In genomic region chr13:89355234-89355633, GRCm38 (mm10) we compare ENCODE assay signal across 22 mouse cellular contexts.
DNase-seq lines count a peak whose midpoint lies in the region; ATAC-seq and TF ChIP-seq lines count a peak whose summit lies in the region.
"Had no signal": no experiment of that assay in that cellular context is flagged by ENCODE, and none has a peak within 500 bp of the region (broad histone marks: within the 10 kb centered on the region; RNA-seq: fewer than 3 reads in every experiment).

No protein-coding gene starts in this region.

- TF ChIP-seq CTCF in midbrain, postnatal 0 days (IDR thresholded peaks at IDR 0.05), result no peak

- no peak overlapping the region for H3K27ac ChIP-seq in forebrain, embryonic 14.5 days (ENCODE audit: low read depth, low read length)
- no peak overlapping the region for H3K27ac ChIP-seq in forebrain, embryonic 13.5 days
- H3K27ac ChIP-seq in midbrain, embryonic 11.5 days (ENCODE audit: low read depth, low read length), result no peak overlapping the region
- no peak overlapping the region for H3K27ac ChIP-seq in midbrain, embryonic 10.5 days (replicated peaks)
- H3K27ac ChIP-seq in hindbrain, embryonic 14.5 days, result peak overlapping the region; percentile 14; the same call in 1 of the 2 replicates
- no peak overlapping the region for H3K27ac ChIP-seq in midbrain, postnatal 0 days (ENCODE audit: low read depth, low read length)
- H3K27ac ChIP-seq: embryonic facial prominence, embryonic 15.5 days; heart, adult 2 months; stomach, embryonic 15.5 days had no signal

- WGBS in forebrain, embryonic 14.5 days, result 62% methylated on average over 3 of the region's 3 CpGs
- 67% methylated on average over 3 of the region's 3 CpGs for WGBS in forebrain, embryonic 13.5 days
- WGBS in midbrain, embryonic 11.5 days, result 60% methylated on average over 3 of the region's 3 CpGs
- WGBS in midbrain, embryonic 10.5 days, result 72% methylated on average over 3 of the region's 3 CpGs
- 32% methylated on average over 3 of the region's 3 CpGs for WGBS in hindbrain, embryonic 14.5 days
- WGBS in midbrain, postnatal 0 days, result 37% methylated on average over 3 of the region's 3 CpGs

- no peak overlapping the region for H3K9ac ChIP-seq in forebrain, embryonic 14.5 days (ENCODE audit: low read length)
- no peak overlapping the region for H3K9ac ChIP-seq in forebrain, embryonic 13.5 days
- H3K9ac ChIP-seq in midbrain, embryonic 11.5 days (ENCODE audit: low read length), result no peak overlapping the region
- H3K9ac ChIP-seq in hindbrain, embryonic 14.5 days, result no peak overlapping the region
- H3K9ac ChIP-seq in midbrain, postnatal 0 days (replicated peaks; ENCODE audit: low read length, poor library complexity, severe bottlenecking), result no peak overlapping the region
- H3K9ac ChIP-seq: embryonic facial prominence, embryonic 15.5 days; stomach, embryonic 15.5 days had no signal

- ATAC-seq in forebrain, embryonic 14.5 days, result no peak
- no peak for ATAC-seq in forebrain, embryonic 13.5 days
- ATAC-seq in midbrain, embryonic 11.5 days (ENCODE audit: low FRiP score), result no peak
- 0 out of 2 replicates have a peak, but pooled peaks have one; percentile 51 for ATAC-seq in hindbrain, embryonic 14.5 days (ENCODE audit: low FRiP score)
- no peak; the same call in 1 of the 2 replicates for ATAC-seq in midbrain, postnatal 0 days (ENCODE audit: low FRiP score)
- ATAC-seq: forebrain, embryonic 16.5 days had no signal

- no peak overlapping the region for H3K4me2 ChIP-seq in forebrain, embryonic 14.5 days (ENCODE audit: low read length)
- H3K4me2 ChIP-seq in forebrain, embryonic 13.5 days, result no peak overlapping the region
- no peak overlapping the region for H3K4me2 ChIP-seq in midbrain, embryonic 11.5 days
- no peak overlapping the region for H3K4me2 ChIP-seq in hindbrain, embryonic 14.5 days (replicated peaks)
- no peak overlapping the region for H3K4me2 ChIP-seq in midbrain, postnatal 0 days (ENCODE audit: low read depth, low read length, poor library complexity, severe bottlenecking)
- H3K4me2 ChIP-seq: embryonic facial prominence, embryonic 15.5 days; stomach, embryonic 15.5 days had no signal

- no peak overlapping the region for H3K4me3 ChIP-seq in forebrain, embryonic 14.5 days (ENCODE audit: low read depth, low read length)
- H3K4me3 ChIP-seq in forebrain, embryonic 13.5 days, result no peak overlapping the region
- H3K4me3 ChIP-seq in midbrain, embryonic 11.5 days (ENCODE audit: low read depth, low read length), result no peak overlapping the region
- no peak overlapping the region for H3K4me3 ChIP-seq in midbrain, embryonic 10.5 days
- H3K4me3 ChIP-seq in hindbrain, embryonic 14.5 days (replicated peaks; ENCODE audit: low read length), result no peak overlapping the region
- no peak overlapping the region for H3K4me3 ChIP-seq in midbrain, postnatal 0 days (ENCODE audit: low read depth, low read length)
- H3K4me3 ChIP-seq: embryonic facial prominence, embryonic 15.5 days; heart, adult 2 months; myocyte; stomach, embryonic 15.5 days had no signal

- peak; percentile 19 for DNase-seq in forebrain, embryonic 14.5 days (ENCODE audit: low spot score)
- DNase-seq in midbrain, embryonic 11.5 days (ENCODE audit: low spot score, missing footprints), result peak; percentile 69
- no peak for DNase-seq in midbrain, embryonic 10.5 days (ENCODE audit: low spot score)
- peak; percentile 40 for DNase-seq in hindbrain, embryonic 14.5 days (ENCODE audit: low spot score)
- DNase-seq in midbrain, postnatal 0 days (ENCODE audit: low spot score), result peak; percentile 61
- DNase-seq in adrenal gland, adult 2 months, result no peak
- DNase-seq in frontal cortex, postnatal 25 days (ENCODE audit: low spot score in 2 of 2), result no peak
- DNase-seq: adrenal gland, postnatal 36 days; cerebellum, adult 11 months; cerebellum, adult 9-11 months; gastrocnemius, postnatal 25 days; heart, adult 2 months; kidney, adult 18-20 months; lung, postnatal 4 days; right cerebral cortex, adult 18-20 months; right cerebral cortex, postnatal 4 days; thymus, adult 2 months had no signal

- no peaks in the 10 kb centered on the region for H3K36me3 ChIP-seq in forebrain, embryonic 14.5 days (ENCODE audit: control insufficient read depth, insufficient read depth, low read length)
- no peaks in the 10 kb centered on the region for H3K36me3 ChIP-seq in forebrain, embryonic 13.5 days (ENCODE audit: poor library complexity, severe bottlenecking)
- H3K36me3 ChIP-seq in midbrain, embryonic 11.5 days (ENCODE audit: control insufficient read depth, insufficient read depth, low read length), result no peaks in the 10 kb centered on the region
- H3K36me3 ChIP-seq in midbrain, embryonic 10.5 days, result no peaks in the 10 kb centered on the region
- H3K36me3 ChIP-seq in hindbrain, embryonic 14.5 days (replicated peaks; ENCODE audit: control insufficient read depth, insufficient read depth), result no peaks in the 10 kb centered on the region
- H3K36me3 ChIP-seq in midbrain, postnatal 0 days (ENCODE audit: insufficient read depth, low read length), result no peaks in the 10 kb centered on the region
- H3K36me3 ChIP-seq: embryonic facial prominence, embryonic 15.5 days; stomach, embryonic 15.5 days had no signal

- no peaks in the 10 kb centered on the region for H3K27me3 ChIP-seq in forebrain, embryonic 14.5 days (replicated peaks; ENCODE audit: control insufficient read depth, insufficient read depth, low read length)
- H3K27me3 ChIP-seq in forebrain, embryonic 13.5 days, result no peaks in the 10 kb centered on the region
- H3K27me3 ChIP-seq in midbrain, embryonic 11.5 days (ENCODE audit: control insufficient read depth, insufficient read depth, low read length), result no peaks in the 10 kb centered on the region
- no peaks in the 10 kb centered on the region for H3K27me3 ChIP-seq in midbrain, embryonic 10.5 days (ENCODE audit: low read depth, poor library complexity, severe bottlenecking)
- H3K27me3 ChIP-seq in hindbrain, embryonic 14.5 days (ENCODE audit: control insufficient read depth, insufficient read depth, low read length), result no peaks in the 10 kb centered on the region
- no peaks in the 10 kb centered on the region for H3K27me3 ChIP-seq in midbrain, postnatal 0 days (ENCODE audit: insufficient read depth, low read length)
- H3K27me3 ChIP-seq: embryonic facial prominence, embryonic 15.5 days; stomach, embryonic 15.5 days had no signal

- H3K9me3 ChIP-seq in forebrain, embryonic 14.5 days (replicated peaks; ENCODE audit: control insufficient read depth, low read length), result no peaks in the 10 kb centered on the region
- no peaks in the 10 kb centered on the region for H3K9me3 ChIP-seq in forebrain, embryonic 13.5 days (replicated peaks)
- no peaks in the 10 kb centered on the region for H3K9me3 ChIP-seq in midbrain, embryonic 11.5 days (ENCODE audit: control insufficient read depth, low read length)
- H3K9me3 ChIP-seq in midbrain, embryonic 10.5 days (replicated peaks), result no peaks in the 10 kb centered on the region
- H3K9me3 ChIP-seq in hindbrain, embryonic 14.5 days (ENCODE audit: control insufficient read depth, low read length), result no peaks in the 10 kb centered on the region
- no peaks in the 10 kb centered on the region for H3K9me3 ChIP-seq in midbrain, postnatal 0 days (ENCODE audit: low read length)
- H3K9me3 ChIP-seq: embryonic facial prominence, embryonic 15.5 days; stomach, embryonic 15.5 days had no signal

- no peaks in the 10 kb centered on the region for H3K4me1 ChIP-seq in forebrain, embryonic 14.5 days (ENCODE audit: control insufficient read depth, insufficient read depth, low read length)
- H3K4me1 ChIP-seq in forebrain, embryonic 13.5 days, result no peaks in the 10 kb centered on the region
- H3K4me1 ChIP-seq in midbrain, embryonic 11.5 days (ENCODE audit: control insufficient read depth, insufficient read depth, low read length), result no peaks in the 10 kb centered on the region
- H3K4me1 ChIP-seq in midbrain, embryonic 10.5 days, result no peaks in the 10 kb centered on the region
- no peaks in the 10 kb centered on the region; the same call in 1 of the 2 replicates for H3K4me1 ChIP-seq in hindbrain, embryonic 14.5 days (replicated peaks; ENCODE audit: control insufficient read depth, insufficient read depth, low read length)
- H3K4me1 ChIP-seq in midbrain, postnatal 0 days (ENCODE audit: insufficient read depth, low read length), result no peaks in the 10 kb centered on the region
- H3K4me1 ChIP-seq: embryonic facial prominence, embryonic 15.5 days; stomach, embryonic 15.5 days had no signal

Comparison
In these comparisons a context has a peak if more than half of its experiments do, and no peak if none do; other contexts are left out.
1. DNase-seq: peak in forebrain, embryonic 14.5 days (single experiment), midbrain, embryonic 11.5 days (single experiment), hindbrain, embryonic 14.5 days (single experiment) and midbrain, postnatal 0 days (single experiment); none in midbrain, embryonic 10.5 days (single experiment), adrenal gland, adult 2 months (single experiment) and frontal cortex, postnatal 25 days (0 of 2).